Mouse (Mus musculus): Measurements from ENCODE around the gene 1700001C19Rik.

GRCm38 (mm10) chr17:47420195-47420594 is 17.0 kb downstream of the 1700001C19Rik start:
- TF ChIP-seq POLR2A (IDR thresholded peaks at IDR 0.05; ENCODE audit: low read depth, low read length) (no peak), CTCF (IDR thresholded peaks at IDR 0.05; ENCODE audit: extremely low read depth, insufficient read depth, insufficient read length, insufficient replicate concordance) (no peak)

All from spleen, adult 2 months (tissue).